Comparison of ENCODE assay signal across 20 mouse cellular contexts in the genomic region with DNA sequence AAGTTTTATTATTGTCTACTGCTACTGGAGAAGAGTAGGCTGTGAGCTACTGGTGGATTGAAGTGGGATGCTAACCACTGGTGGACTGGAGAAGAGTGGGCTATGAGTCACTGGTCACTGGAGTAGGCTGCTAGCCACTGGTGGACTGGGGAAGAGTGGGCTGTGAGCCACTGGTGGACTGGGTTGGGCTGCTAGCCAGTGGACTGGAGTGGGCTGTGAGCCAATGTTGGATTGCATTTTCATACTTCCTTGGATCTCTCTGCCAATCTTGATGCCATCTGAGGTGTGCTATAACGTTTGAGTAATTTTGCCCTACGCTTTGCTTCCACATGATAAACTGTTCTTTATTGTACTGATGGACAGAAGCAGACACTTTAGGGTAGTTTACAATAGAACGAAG. TPM values are rescaled to one million over a fixed set of nuclear protein-coding genes. Genes with fewer than 3 reads are reported as not detected.
A peak's percentile ranks its signal among the peaks of the same experiment; 100 is the strongest.
DNase-seq lines count a peak whose midpoint lies in the region; ATAC-seq and TF ChIP-seq lines count a peak whose summit lies in the region.
"Had no signal": no experiment of that assay in that cellular context is flagged by ENCODE, and none has a peak within 500 bp of the region (broad histone marks: within the 10 kb centered on the region; RNA-seq: fewer than 3 reads in every experiment).

No protein-coding gene starts in this region.

- ATAC-seq in frontal cortex, adult (ENCODE audit: low TSS enrichment), result 0 out of 2 replicates have a peak, but pooled peaks have one; percentile 5
- ATAC-seq: activated CD4-positive, CD25-positive, alpha-beta regulatory T cell, adult 4 months; forebrain, embryonic 13.5 days; forebrain, embryonic 15.5 days; forebrain, postnatal 0 days; Patski had no signal

- no peak for TF ChIP-seq POLR2A in cerebellum, adult 2 months (IDR thresholded peaks at IDR 0.05; ENCODE audit: borderline replicate concordance, insufficient read depth, low read length)

- DNase-seq in cerebellum, postnatal 14 days, result peak; percentile 66 to 76
- no peak for DNase-seq in cerebellum, adult 2 months
- DNase-seq in frontal cortex, postnatal 14 days (ENCODE audit: low spot score in 2 of 2), result no peak
- DNase-seq in Muller cell, postnatal 12 days (ENCODE audit: inconsistent ontology term), result peak; percentile 28
- DNase-seq in spleen, adult 12 weeks (ENCODE audit: low spot score), result no peak
- DNase-seq: adrenal gland, adult 8-10 months; adrenal gland, postnatal 14 days; adrenal gland, postnatal 36 days; cerebellum, adult 11 months; cerebellum, adult 18-20 months; cerebellum, adult 9-11 months; forebrain, postnatal 0 days had no signal

- H3K4me3 ChIP-seq in cerebellum, adult 2 months (replicated peaks; ENCODE audit: insufficient read depth, low read depth, low read length), result no peak overlapping the region
- H3K4me3 ChIP-seq: embryonic facial prominence, embryonic 10.5 days; embryonic facial prominence, embryonic 12.5 days; forebrain, embryonic 13.5 days; forebrain, embryonic 15.5 days had no signal

- no peak for TF ChIP-seq CTCF in cerebellum, adult 2 months (IDR thresholded peaks at IDR 0.05; ENCODE audit: borderline replicate concordance, insufficient read depth, low read depth, low read length)

- H3K27ac ChIP-seq in cerebellum, adult 2 months (ENCODE audit: insufficient read depth, low read length), result no peak overlapping the region
- H3K27ac ChIP-seq: embryonic facial prominence, embryonic 10.5 days; embryonic facial prominence, embryonic 12.5 days; forebrain, embryonic 13.5 days; forebrain, embryonic 15.5 days had no signal

- 41% methylated on average over 3 of the region's 3 CpGs for WGBS in cerebellum, adult 2 months

- no peaks in the 10 kb centered on the region for H3K27me3 ChIP-seq in cerebellum, adult 2 months (ENCODE audit: control insufficient read depth, insufficient read depth, low read length)
- H3K27me3 ChIP-seq: Patski had no signal

- no peaks in the 10 kb centered on the region; the same call in 1 of the 2 replicates for H3K4me1 ChIP-seq in cerebellum, adult 2 months (ENCODE audit: control insufficient read depth, insufficient read depth, low read length)
- H3K4me1 ChIP-seq: forebrain, embryonic 13.5 days; forebrain, embryonic 15.5 days had no signal

RNA-seq across cellular contexts. Expression of a gene that starts 5.3 kb away (rescaled TPM):
- 3.4 and 3.6 TPM in 2 replicates for polyA plus RNA-seq in cerebellum, adult 2 months (2012; rRNA removed)
- polyA plus RNA-seq: activated CD4-positive, CD25-positive, alpha-beta regulatory T cell, adult 4 months; C2C12; Patski had no signal

RNA-seq across cellular contexts. Expression of a gene that starts 36.3 kb away (rescaled TPM):
- polyA plus RNA-seq in cerebellum, adult 2 months (2012; rRNA removed), result 5.6 TPM in 2 replicates

RNA-seq across cellular contexts. Expression of a gene that starts 36.4 kb away (rescaled TPM):
- polyA plus RNA-seq in cerebellum, adult 2 months (2012; rRNA removed), result 15.0 and 17.3 TPM in 2 replicates

RNA-seq across cellular contexts. Expression of a gene that starts 43.6 kb away (rescaled TPM):
- 14.9 and 16.9 TPM in 2 replicates for polyA plus RNA-seq in cerebellum, adult 2 months (2012; rRNA removed)

Comparison
In these comparisons a context has a peak if more than half of its experiments do, and no peak if none do; other contexts are left out.
1. DNase-seq: peak in cerebellum, postnatal 14 days (2 of 2) and Muller cell, postnatal 12 days (single experiment); none in cerebellum, adult 2 months (0 of 2), frontal cortex, postnatal 14 days (0 of 2) and spleen, adult 12 weeks (single experiment).